In the genomic region with DNA sequence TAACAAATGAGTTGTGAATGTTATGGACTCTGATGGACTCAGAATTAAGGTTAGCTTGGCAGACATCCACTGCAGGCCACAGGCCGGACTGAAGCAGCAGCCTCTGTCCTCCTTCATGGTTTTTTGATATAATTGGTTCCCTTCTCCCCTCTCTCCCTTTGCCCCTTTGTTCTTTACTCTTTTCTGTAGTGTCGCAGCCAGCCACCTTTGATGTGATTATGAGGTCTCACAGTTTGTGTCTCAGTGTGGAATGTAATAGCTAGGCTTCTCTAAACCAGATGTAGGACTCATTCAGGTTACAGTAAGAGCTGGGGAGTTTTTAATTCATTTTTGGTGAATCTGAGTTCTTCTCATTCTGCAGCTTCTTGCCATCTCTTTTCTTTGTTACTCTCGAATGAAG, we compare ENCODE assay signal across 17 mouse cellular contexts.
DNase-seq lines count a peak whose midpoint lies in the region; ATAC-seq lines count a peak whose summit lies in the region.
"Had no signal": no experiment of that assay in that cellular context is flagged by ENCODE, and none has a peak within 500 bp of the region (broad histone marks: within the 10 kb centered on the region; RNA-seq: fewer than 3 reads in every experiment).

No protein-coding gene starts in this region.

- H3K4me3 ChIP-seq in forebrain, embryonic 10.5 days: no peak overlapping the region
- no peak overlapping the region for H3K4me3 ChIP-seq in forebrain, embryonic 16.5 days (replicated peaks; ENCODE audit: low read length)
- no peak overlapping the region for H3K4me3 ChIP-seq in forebrain, embryonic 11.5 days (ENCODE audit: low read depth, low read length)
- no peak overlapping the region for H3K4me3 ChIP-seq in hindbrain, embryonic 15.5 days
- H3K4me3 ChIP-seq in neural tube, embryonic 15.5 days (replicated peaks): no peak overlapping the region
- H3K4me3 ChIP-seq: gastrocnemius, adult 2 months; heart, adult 2 months had no signal

- no peak for DNase-seq in forebrain, embryonic 10.5 days (ENCODE audit: extremely low spot score, low spot score)
- DNase-seq in forebrain, embryonic 11.5 days (ENCODE audit: low spot score): no peak
- DNase-seq in left cerebral cortex, adult 8-10 months (ENCODE audit: low spot score in 2 of 2): no peak
- DNase-seq in heart, postnatal 25 days (ENCODE audit: low spot score): no peak
- no peak for DNase-seq in spleen, adult 18-20 months
- DNase-seq: adrenal gland, adult 2 months; cerebellum, postnatal 25 days; gastrocnemius, adult 2 months; heart, adult 2 months; heart, postnatal 4 days; kidney, adult 8-10 months; lung, postnatal 36 days had no signal

- H3K9ac ChIP-seq in forebrain, embryonic 16.5 days (replicated peaks; ENCODE audit: low read depth, low read length): no peak overlapping the region
- H3K9ac ChIP-seq in forebrain, embryonic 11.5 days (ENCODE audit: low read length): peak overlapping the region; percentile 17
- no peak overlapping the region for H3K9ac ChIP-seq in hindbrain, embryonic 15.5 days
- H3K9ac ChIP-seq in neural tube, embryonic 15.5 days (replicated peaks): no peak overlapping the region
- H3K9ac ChIP-seq: liver, embryonic 14.5 days had no signal

- WGBS in forebrain, embryonic 10.5 days: 41% methylated on average over 3 of the region's 3 CpGs
- 25% methylated on average over 3 of the region's 3 CpGs for WGBS in forebrain, embryonic 16.5 days
- WGBS in forebrain, embryonic 11.5 days: 36% methylated on average over 3 of the region's 3 CpGs
- 34% methylated on average over 3 of the region's 3 CpGs for WGBS in hindbrain, embryonic 15.5 days
- WGBS in neural tube, embryonic 15.5 days: 35% methylated on average over 3 of the region's 3 CpGs

- intact Hi-C loops in heart, postnatal 25 days (cut with DNase I): loop anchor here (5.0 kb wide), 1 partner anchor 66 kb away; no protein-coding TSS in a partner anchor

- H3K27me3 ChIP-seq in forebrain, embryonic 10.5 days (ENCODE audit: poor library complexity, severe bottlenecking): no peaks in the 10 kb centered on the region
- H3K27me3 ChIP-seq in forebrain, embryonic 16.5 days (replicated peaks; ENCODE audit: control insufficient read depth, insufficient read depth, low read length): no peaks in the 10 kb centered on the region
- H3K27me3 ChIP-seq in forebrain, embryonic 11.5 days (ENCODE audit: control insufficient read depth, insufficient read depth, low read length): no peaks in the 10 kb centered on the region
- no peaks in the 10 kb centered on the region for H3K27me3 ChIP-seq in hindbrain, embryonic 15.5 days
- H3K27me3 ChIP-seq in neural tube, embryonic 15.5 days (replicated peaks): no peaks in the 10 kb centered on the region
- H3K27me3 ChIP-seq: Patski had no signal

- H3K9me3 ChIP-seq in forebrain, embryonic 10.5 days: no peaks in the 10 kb centered on the region
- H3K9me3 ChIP-seq in forebrain, embryonic 16.5 days (ENCODE audit: control insufficient read depth, low read length): no peaks in the 10 kb centered on the region
- no peaks in the 10 kb centered on the region for H3K9me3 ChIP-seq in forebrain, embryonic 11.5 days (ENCODE audit: control insufficient read depth, low read length)
- H3K9me3 ChIP-seq in hindbrain, embryonic 15.5 days: no peaks in the 10 kb centered on the region
- no peaks in the 10 kb centered on the region for H3K9me3 ChIP-seq in neural tube, embryonic 15.5 days (replicated peaks)

- H3K27ac ChIP-seq in forebrain, embryonic 10.5 days: peak overlapping the region; percentile 76
- no peak overlapping the region for H3K27ac ChIP-seq in forebrain, embryonic 16.5 days (ENCODE audit: low read length)
- H3K27ac ChIP-seq in forebrain, embryonic 11.5 days (ENCODE audit: low read depth, low read length): peak overlapping the region; percentile 68
- H3K27ac ChIP-seq in hindbrain, embryonic 15.5 days (replicated peaks): peak overlapping the region; percentile 42
- peak overlapping the region; percentile 68 for H3K27ac ChIP-seq in neural tube, embryonic 15.5 days (replicated peaks)
- H3K27ac ChIP-seq: heart, adult 2 months; liver, embryonic 14.5 days had no signal

- H3K36me3 ChIP-seq in forebrain, embryonic 10.5 days (replicated peaks): no peaks in the 10 kb centered on the region; the same call in 1 of the 2 replicates
- H3K36me3 ChIP-seq in forebrain, embryonic 16.5 days (ENCODE audit: control insufficient read depth, insufficient read depth): no peaks in the 10 kb centered on the region
- H3K36me3 ChIP-seq in forebrain, embryonic 11.5 days (ENCODE audit: control insufficient read depth, insufficient read depth, low read length): no peaks in the 10 kb centered on the region
- no peaks in the 10 kb centered on the region for H3K36me3 ChIP-seq in hindbrain, embryonic 15.5 days
- H3K36me3 ChIP-seq in neural tube, embryonic 15.5 days: no peaks in the 10 kb centered on the region

- ATAC-seq in forebrain, embryonic 16.5 days: no peak
- peak; percentile 45; the same call in 1 of the 2 replicates for ATAC-seq in forebrain, embryonic 11.5 days (replicated peaks; ENCODE audit: low FRiP score)
- no peak for ATAC-seq in hindbrain, embryonic 15.5 days (ENCODE audit: low FRiP score, low read depth)
- no peak for ATAC-seq in neural tube, embryonic 15.5 days (ENCODE audit: low FRiP score)
- ATAC-seq: Patski had no signal

- peaks cover 34% of the 10 kb centered on the region for H3K4me1 ChIP-seq in forebrain, embryonic 10.5 days
- H3K4me1 ChIP-seq in forebrain, embryonic 16.5 days (replicated peaks; ENCODE audit: control insufficient read depth, insufficient read depth, low read length): peaks cover 18% of the 10 kb centered on the region
- peaks cover 12% of the 10 kb centered on the region for H3K4me1 ChIP-seq in forebrain, embryonic 11.5 days (replicated peaks; ENCODE audit: control insufficient read depth, insufficient read depth, low read length)
- H3K4me1 ChIP-seq in hindbrain, embryonic 15.5 days (replicated peaks): peaks cover 39% of the 10 kb centered on the region
- peaks cover 29% of the 10 kb centered on the region for H3K4me1 ChIP-seq in neural tube, embryonic 15.5 days

- H3K4me2 ChIP-seq in forebrain, embryonic 16.5 days (ENCODE audit: low read length): no peak overlapping the region
- peak overlapping the region; percentile 29; the same call in 1 of the 2 replicates for H3K4me2 ChIP-seq in forebrain, embryonic 11.5 days (ENCODE audit: low read depth, low read length, severe bottlenecking)
- no peak overlapping the region for H3K4me2 ChIP-seq in hindbrain, embryonic 15.5 days
- H3K4me2 ChIP-seq in neural tube, embryonic 15.5 days: no peak overlapping the region
